Mouse (Mus musculus): ENCODE results near the gene Sypl. TPM values are rescaled to one million over a fixed set of nuclear protein-coding genes. Genes with fewer than 3 reads are reported as not detected.

Gene Sypl
- polyA plus RNA-seq, 1 experiment, result 44.5 TPM

Other genes starting within 250 kb of the Sypl start
- gene Nampt, start 134.3 kb upstream of the Sypl start, polyA plus RNA-seq (2012; rRNA removed), result 30.5 and 35.7 TPM in 2 replicates
- gene Cdhr3, start 139.0 kb downstream of the Sypl start, polyA plus RNA-seq (2012; rRNA removed), result 5.4 and 8.8 TPM in 2 replicates
- 37.0 and 43.7 TPM in 2 replicates for gene Atxn7l1, start 193.8 kb downstream of the Sypl start, polyA plus RNA-seq (2012; rRNA removed)

All from frontal cortex, adult 2 months (tissue).